In the genomic region with DNA sequence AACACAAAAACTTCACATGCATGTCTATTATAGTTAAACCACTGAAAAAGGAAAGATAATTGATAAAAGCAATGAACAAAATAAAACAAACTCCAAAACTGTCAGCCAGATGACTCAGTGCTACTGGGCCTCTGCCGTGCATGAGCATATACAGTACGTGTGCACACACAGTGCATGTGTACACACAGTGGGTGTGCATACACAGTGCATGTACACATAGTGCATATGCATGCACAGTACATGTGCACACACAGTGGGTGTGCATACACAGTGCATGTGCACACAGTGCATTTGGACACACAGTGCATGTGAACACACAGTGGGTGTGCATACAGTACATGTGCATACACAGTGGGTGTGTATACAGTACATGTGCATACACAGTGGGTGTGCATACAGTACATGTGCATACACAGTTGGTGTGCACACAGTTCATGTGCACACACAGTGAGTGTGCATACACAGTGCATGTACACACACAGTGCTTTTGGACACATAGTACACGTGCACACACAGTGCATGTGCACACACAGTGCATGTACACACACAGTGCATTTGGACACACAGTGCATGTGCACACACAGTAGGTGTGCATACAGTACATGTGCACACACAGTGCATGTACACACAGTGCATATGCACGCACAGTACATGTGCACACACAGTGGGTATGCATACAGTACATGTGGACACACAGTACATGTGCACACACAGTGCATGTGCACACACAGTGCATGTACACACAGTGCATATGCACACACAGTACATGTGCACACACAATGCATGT, we compare ENCODE assay signal across 12 mouse cellular contexts. TPM values are rescaled to one million over a fixed set of nuclear protein-coding genes. Genes with fewer than 3 reads are reported as not detected.
DNase-seq lines count a peak whose midpoint lies in the region; ATAC-seq lines count a peak whose summit lies in the region.
"Had no signal": no experiment of that assay in that cellular context is flagged by ENCODE, and none has a peak within 500 bp of the region (broad histone marks: within the 10 kb centered on the region; RNA-seq: fewer than 3 reads in every experiment).

No protein-coding gene starts in this region.

- no peaks in the 10 kb centered on the region for H3K9me3 ChIP-seq in kidney, embryonic 16.5 days (ENCODE audit: low read length)
- no peaks in the 10 kb centered on the region for H3K9me3 ChIP-seq in midbrain, embryonic 13.5 days
- H3K9me3 ChIP-seq in midbrain, embryonic 11.5 days (ENCODE audit: control insufficient read depth, low read length): no peaks in the 10 kb centered on the region
- no peaks in the 10 kb centered on the region for H3K9me3 ChIP-seq in embryonic facial prominence, embryonic 14.5 days (ENCODE audit: control insufficient read depth, low read length)
- no peaks in the 10 kb centered on the region for H3K9me3 ChIP-seq in limb, embryonic 15.5 days

- no peak overlapping the region for H3K9ac ChIP-seq in kidney, embryonic 16.5 days (replicated peaks; ENCODE audit: low read length)
- H3K9ac ChIP-seq in midbrain, embryonic 13.5 days (replicated peaks): no peak overlapping the region
- H3K9ac ChIP-seq in midbrain, embryonic 11.5 days (ENCODE audit: low read length): no peak overlapping the region
- H3K9ac ChIP-seq in embryonic facial prominence, embryonic 14.5 days (ENCODE audit: low read depth, low read length): no peak overlapping the region
- H3K9ac ChIP-seq in limb, embryonic 15.5 days: no peak overlapping the region
- H3K9ac ChIP-seq: liver, embryonic 14.5 days had no signal

- peak; percentile 23; the same call in 1 of the 2 replicates for ATAC-seq in kidney, embryonic 16.5 days (ENCODE audit: low FRiP score, low TSS enrichment)
- ATAC-seq in midbrain, embryonic 13.5 days: peak; percentile 31
- ATAC-seq in midbrain, embryonic 11.5 days (ENCODE audit: low FRiP score): no peak
- ATAC-seq in embryonic facial prominence, embryonic 14.5 days (ENCODE audit: low read depth): 0 out of 2 replicates have a peak, but pooled peaks have one; percentile 21
- ATAC-seq in limb, embryonic 15.5 days (ENCODE audit: insufficient number of reproducible peaks, low FRiP score, low TSS enrichment, low read depth): peak; percentile 48; the same call in 1 of the 2 replicates
- ATAC-seq: intestine, postnatal 0 days; Patski had no signal

- H3K4me3 ChIP-seq in kidney, embryonic 16.5 days (ENCODE audit: low read length): no peak overlapping the region
- H3K4me3 ChIP-seq in midbrain, embryonic 13.5 days (replicated peaks): no peak overlapping the region
- H3K4me3 ChIP-seq in midbrain, embryonic 11.5 days (ENCODE audit: low read depth, low read length): no peak overlapping the region
- no peak overlapping the region for H3K4me3 ChIP-seq in embryonic facial prominence, embryonic 14.5 days (ENCODE audit: low read depth, low read length)
- H3K4me3 ChIP-seq in limb, embryonic 15.5 days: no peak overlapping the region

- H3K27ac ChIP-seq in kidney, embryonic 16.5 days (ENCODE audit: low read length): no peak overlapping the region
- H3K27ac ChIP-seq in midbrain, embryonic 13.5 days: no peak overlapping the region
- no peak overlapping the region for H3K27ac ChIP-seq in midbrain, embryonic 11.5 days (ENCODE audit: low read depth, low read length)
- no peak overlapping the region; the same call in 1 of the 2 replicates for H3K27ac ChIP-seq in embryonic facial prominence, embryonic 14.5 days (replicated peaks; ENCODE audit: low read depth, low read length)
- no peak overlapping the region for H3K27ac ChIP-seq in limb, embryonic 15.5 days
- H3K27ac ChIP-seq: liver, embryonic 14.5 days had no signal

- peaks cover 24% of the 10 kb centered on the region for H3K27me3 ChIP-seq in kidney, embryonic 16.5 days (ENCODE audit: insufficient read depth, low read length)
- H3K27me3 ChIP-seq in midbrain, embryonic 13.5 days: peaks cover 17% of the 10 kb centered on the region
- H3K27me3 ChIP-seq in midbrain, embryonic 11.5 days (ENCODE audit: control insufficient read depth, insufficient read depth, low read length): peaks cover 13% of the 10 kb centered on the region
- peaks cover 3% of the 10 kb centered on the region; the same call in 1 of the 2 replicates for H3K27me3 ChIP-seq in embryonic facial prominence, embryonic 14.5 days (replicated peaks; ENCODE audit: control insufficient read depth, insufficient read depth, low read length)
- peaks cover 18% of the 10 kb centered on the region for H3K27me3 ChIP-seq in limb, embryonic 15.5 days
- H3K27me3 ChIP-seq: Patski had no signal

- H3K4me1 ChIP-seq in kidney, embryonic 16.5 days (ENCODE audit: insufficient read depth, low read length): peaks cover 13% of the 10 kb centered on the region; the same call in 1 of the 2 replicates
- peaks cover 14% of the 10 kb centered on the region for H3K4me1 ChIP-seq in midbrain, embryonic 13.5 days (replicated peaks)
- peaks cover 3% of the 10 kb centered on the region; the same call in 1 of the 2 replicates for H3K4me1 ChIP-seq in midbrain, embryonic 11.5 days (ENCODE audit: control insufficient read depth, insufficient read depth, low read length)
- H3K4me1 ChIP-seq in embryonic facial prominence, embryonic 14.5 days (ENCODE audit: control insufficient read depth, insufficient read depth, low read length): peaks cover 8% of the 10 kb centered on the region; the same call in 1 of the 2 replicates
- H3K4me1 ChIP-seq in limb, embryonic 15.5 days: peaks cover 14% of the 10 kb centered on the region

- no peaks in the 10 kb centered on the region for H3K36me3 ChIP-seq in kidney, embryonic 16.5 days (ENCODE audit: insufficient read depth, low read length)
- H3K36me3 ChIP-seq in midbrain, embryonic 13.5 days: no peaks in the 10 kb centered on the region
- no peaks in the 10 kb centered on the region for H3K36me3 ChIP-seq in midbrain, embryonic 11.5 days (ENCODE audit: control insufficient read depth, insufficient read depth, low read length)
- no peaks in the 10 kb centered on the region for H3K36me3 ChIP-seq in embryonic facial prominence, embryonic 14.5 days (ENCODE audit: control insufficient read depth, insufficient read depth, low read length)
- no peaks in the 10 kb centered on the region for H3K36me3 ChIP-seq in limb, embryonic 15.5 days

- WGBS in kidney, embryonic 16.5 days: 96% methylated on average over 4 of the region's 4 CpGs
- WGBS in midbrain, embryonic 13.5 days: 91% methylated on average over 4 of the region's 4 CpGs
- 91% methylated on average over 4 of the region's 4 CpGs for WGBS in midbrain, embryonic 11.5 days
- WGBS in embryonic facial prominence, embryonic 14.5 days: 81% methylated on average over 4 of the region's 4 CpGs
- WGBS in limb, embryonic 15.5 days: 84% methylated on average over 4 of the region's 4 CpGs

- DNase-seq in kidney, postnatal 10 days: no peak
- DNase-seq in midbrain, embryonic 11.5 days (ENCODE audit: low spot score, missing footprints): no peak
- no peak for DNase-seq in embryonic facial prominence, embryonic 14.5 days (ENCODE audit: low spot score)
- no peak for DNase-seq in cerebellum, postnatal 14 days
- DNase-seq: gastrocnemius, postnatal 10 days; kidney, postnatal 4 days had no signal

- H3K4me2 ChIP-seq in kidney, embryonic 16.5 days (replicated peaks; ENCODE audit: low read depth, low read length): no peak overlapping the region
- H3K4me2 ChIP-seq in midbrain, embryonic 13.5 days (replicated peaks): no peak overlapping the region
- no peak overlapping the region for H3K4me2 ChIP-seq in midbrain, embryonic 11.5 days
- H3K4me2 ChIP-seq in embryonic facial prominence, embryonic 14.5 days (ENCODE audit: low read depth, low read length): no peak overlapping the region
- H3K4me2 ChIP-seq in limb, embryonic 15.5 days: no peak overlapping the region

RNA-seq across cellular contexts. Expression of gene Mras, which starts 4.7 kb away (rescaled TPM):
- polyA plus RNA-seq in kidney, embryonic 16.5 days (2015; fragmentation: Nextera tagmentation; extraction: Ambion mirVana): 10.7 and 15.7 TPM in 2 replicates
- 43.8 and 46.0 TPM in 2 replicates for polyA plus RNA-seq in midbrain, embryonic 13.5 days (2015; fragmentation: Nextera tagmentation; extraction: Ambion mirVana)
- 12.1 and 15.0 TPM in 2 replicates for polyA plus RNA-seq in midbrain, embryonic 11.5 days (2014; fragmentation: Nextera tagmentation; extraction: Ambion mirVana)
- 22.9 and 30.6 TPM in 2 replicates for polyA plus RNA-seq in embryonic facial prominence, embryonic 14.5 days (2014; fragmentation: Nextera tagmentation; extraction: Ambion mirVana)
- polyA plus RNA-seq in limb, embryonic 15.5 days (2015; fragmentation: Nextera tagmentation; extraction: Ambion mirVana): 25.3 and 27.7 TPM in 2 replicates

RNA-seq across cellular contexts. Expression of gene Nme9, which starts 9.4 kb away (rescaled TPM):
- polyA plus RNA-seq in kidney, embryonic 16.5 days (2015; fragmentation: Nextera tagmentation; extraction: Ambion mirVana): 0.23 TPM in 1 of 2 replicates, not detected in the other
- 0.55 TPM in 1 of 2 replicates, not detected in the other for polyA plus RNA-seq in midbrain, embryonic 13.5 days (2015; fragmentation: Nextera tagmentation; extraction: Ambion mirVana)
- polyA plus RNA-seq in midbrain, embryonic 11.5 days (2014; fragmentation: Nextera tagmentation; extraction: Ambion mirVana): not detected in 2 replicates
- polyA plus RNA-seq in embryonic facial prominence, embryonic 14.5 days (2014; fragmentation: Nextera tagmentation; extraction: Ambion mirVana): 0.41 and 3.3 TPM in 2 replicates
- not detected in 2 replicates for polyA plus RNA-seq in limb, embryonic 15.5 days (2015; fragmentation: Nextera tagmentation; extraction: Ambion mirVana)
- polyA plus RNA-seq: Patski had no signal
